Mouse (Mus musculus) liver, postnatal 0 days (tissue): ENCODE data around the gene Dpf3. TPM values are rescaled to one million over a fixed set of nuclear protein-coding genes. Genes with fewer than 3 reads are reported as not detected.

Experiments used
- ATAC-seq: fragments of 200-750 bp; cut with Nextera tagmentation; 2 replicates; pipeline ENCODE4 v1.8.0; 2017; ENCODE audit warnings: mild to moderate bottlenecking, moderate library complexity
- DNase-seq: peaks from one replicate; pipeline ENCODE4 v3.0.0-alpha.2; 2016
- H3K27ac ChIP-seq: fragments of 300-500 bp; sonication (generic); 2 replicates; pipeline ENCODE4 v1.5.1; 2014; ENCODE audit warnings: antibody characterized with exemption, moderate library complexity, mild to moderate bottlenecking, low read depth
- H3K27me3 ChIP-seq: fragments of 300-500 bp; sonication (generic); 2 replicates; pipeline ENCODE4 v1.6.1; 2014; ENCODE audit warnings: low read length, control low read depth, mixed read lengths; ENCODE audit not compliant: insufficient read depth
- H3K36me3 ChIP-seq: fragments of 300-500 bp; sonication (generic); replicated peaks from 2 replicates; pipeline ENCODE4 v1.6.1; 2014; ENCODE audit warnings: mild to moderate bottlenecking, control low read depth, low read length, moderate library complexity, mixed read lengths; ENCODE audit not compliant: insufficient read depth
- H3K4me1 ChIP-seq: fragments of 300-500 bp; sonication (generic); 2 replicates; pipeline ENCODE4 v1.6.1; 2014; ENCODE audit warnings: antibody characterized with exemption, mild to moderate bottlenecking, control low read depth; ENCODE audit not compliant: insufficient read depth
- H3K4me2 ChIP-seq: fragments of 300-500 bp; sonication (generic); 2 replicates; pipeline ENCODE4 v1.6.1; 2014; ENCODE audit warnings: low read depth, mild to moderate bottlenecking, low read length, moderate library complexity, mixed read lengths
- H3K4me3 ChIP-seq: fragments of 300-500 bp; sonication (generic); 2 replicates; pipeline ENCODE4 v1.5.1; 2014; ENCODE audit warnings: low read depth, low read length
- H3K9ac ChIP-seq: fragments of 300-500 bp; sonication (generic); replicated peaks from 2 replicates; pipeline ENCODE4 v1.6.1; 2014; ENCODE audit warnings: mild to moderate bottlenecking, moderate library complexity
- H3K9me3 ChIP-seq: fragments of 300-500 bp; sonication (generic); 2 replicates; pipeline ENCODE4 v1.6.1; 2016; ENCODE audit warnings: mild to moderate bottlenecking, control low read depth, low read length, mixed read lengths
- CTCF ChIP-seq: sonication (generic); IDR thresholded peaks from 2 replicates; pipeline ENCODE4 v1.5.1; 2016; ENCODE audit warnings: antibody characterized with exemption, low read depth
- EP300 ChIP-seq: IDR thresholded peaks from 2 replicates; pipeline ENCODE4 v1.6.1; 2016; ENCODE audit warnings: antibody characterized with exemption, low read depth, mild to moderate bottlenecking
- WGBS: fragments of 180-500 bp; shearing (Covaris S2); extraction: QIAGEN DNeasy Blood & Tissue Kit; methylation state at CpG from one replicate; pipeline ENCODE4 v1.1.7; 2014; ENCODE audit not compliant: insufficient replicate concordance; 5-methylcytosine and 5-hydroxymethylcytosine counted together
- polyA plus RNA-seq: library from polyadenylated mRNA; unstranded; fragments of >200 nt; fragmentation: Nextera tagmentation; extraction: Ambion mirVana; gene quantifications from 2 replicates; pipeline ENCODE4 v1.2.1, GENCODE M21; 2015

Dpf3 gene
- polyA plus RNA-seq, 1 experiment from 2014 or later: 7.5 TPM

DNA sequence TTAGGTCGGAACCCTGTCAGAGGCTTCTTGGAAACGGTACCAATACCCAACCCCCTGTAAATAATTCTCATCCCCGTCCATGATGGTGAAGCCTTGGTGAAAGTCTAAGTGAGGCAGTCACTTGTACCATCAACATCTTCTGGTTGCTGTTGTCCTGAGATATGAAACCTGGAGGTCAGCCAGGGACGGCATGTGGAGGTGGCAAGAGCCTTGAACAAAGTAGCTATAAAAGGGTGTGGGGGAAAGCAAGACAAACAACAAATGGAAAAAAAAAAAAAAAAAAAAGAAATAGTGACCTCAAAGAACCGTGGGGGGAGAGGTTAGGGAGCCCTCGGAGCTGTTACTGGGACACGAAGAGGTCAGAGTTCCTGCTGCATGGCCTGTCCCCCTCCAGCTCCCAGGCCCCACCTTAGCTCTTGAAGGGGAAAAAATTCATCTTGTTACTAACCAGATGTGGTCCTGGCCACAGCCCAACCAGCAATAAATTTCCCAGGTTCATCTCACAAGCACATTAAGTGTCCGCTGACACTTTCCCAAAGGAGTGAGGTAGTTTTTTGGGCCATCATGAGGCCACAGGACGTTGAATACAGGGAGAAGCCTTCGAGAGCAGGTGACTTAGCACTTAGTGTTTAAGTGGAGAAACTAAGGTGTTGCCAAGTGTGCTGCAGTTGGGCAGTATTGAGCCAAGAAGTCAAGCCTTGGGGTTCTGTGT, 53.4 kb downstream of the Dpf3 start:
- 40% methylated on average over 10 of the region's 10 CpGs for WGBS
- TF ChIP-seq EP300 (peak; percentile 82), CTCF (no peak)
- peaks cover 17% of the 10 kb centered on the region; the same call in 1 of the 2 replicates for H3K4me1 ChIP-seq
- ATAC-seq: peak; percentile 61
- H3K9ac ChIP-seq: no peak overlapping the region
- no peak overlapping the region for H3K4me2 ChIP-seq
- H3K27ac ChIP-seq: peak overlapping the region; percentile 55; the same call in 1 of the 2 replicates
- no peaks in the 10 kb centered on the region for H3K27me3 ChIP-seq
- H3K9me3 ChIP-seq: no peaks in the 10 kb centered on the region
- DNase-seq: peak; percentile 56
- H3K36me3 ChIP-seq: no peaks in the 10 kb centered on the region
- no peak overlapping the region for H3K4me3 ChIP-seq

GRCm38 (mm10) chr12:83433436-83433835, 54.1 kb downstream of the Dpf3 start:
- Histone ChIP-seq H3K4me2 (no peak overlapping the region), H3K27ac (peak overlapping the region; percentile 55; the same call in 1 of the 2 replicates), H3K36me3 (no peaks in the 10 kb centered on the region), H3K9ac (no peak overlapping the region), H3K9me3 (no peaks in the 10 kb centered on the region), H3K4me3 (no peak overlapping the region), H3K27me3 (no peaks in the 10 kb centered on the region), H3K4me1 (peaks cover 19% of the 10 kb centered on the region)
- no peak for ATAC-seq
- DNase-seq: no peak
- TF ChIP-seq EP300 (no peak), CTCF (no peak)
- 82% methylated on average over 4 of the region's 4 CpGs for WGBS

- Histone ChIP-seq H3K4me2 (no peak overlapping the region), H3K4me1 (peaks cover 42% of the 10 kb centered on the region), H3K27ac (peak overlapping the region; percentile 62), H3K36me3 (no peaks in the 10 kb centered on the region), H3K9ac (no peak overlapping the region), H3K27me3 (no peaks in the 10 kb centered on the region), H3K9me3 (no peaks in the 10 kb centered on the region), H3K4me3 (no peak overlapping the region)
- DNase-seq: no peak
- TF ChIP-seq CTCF (no peak), EP300 (no peak)
- 54% methylated on average over 5 of the region's 5 CpGs for WGBS
- peak; percentile 53 for ATAC-seq
Observed at GRCm38 (mm10) chr12:83430207-83430606, 57.3 kb downstream of the Dpf3 start.

DNA sequence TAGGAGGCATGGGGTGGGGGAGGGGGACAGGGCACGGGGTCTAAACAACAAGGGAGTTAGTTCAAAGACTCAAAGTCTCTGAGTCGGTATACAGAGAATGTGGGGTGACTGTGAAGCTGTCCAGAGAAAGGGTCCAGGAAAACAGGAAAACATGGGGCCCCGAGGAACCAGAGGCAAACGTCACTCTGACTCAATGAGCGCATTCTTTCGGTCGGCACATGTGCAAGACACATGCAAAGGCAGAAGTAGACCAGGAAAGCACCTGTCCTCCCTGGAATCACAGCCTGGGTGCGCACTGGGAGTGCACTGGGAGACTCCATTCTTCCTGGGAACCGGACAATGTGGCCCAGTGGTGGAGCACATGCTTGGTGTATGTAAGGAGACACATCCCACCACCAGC, 59.5 kb downstream of the Dpf3 start:
- Histone ChIP-seq H3K27me3 (no peaks in the 10 kb centered on the region), H3K4me1 (peaks cover 55% of the 10 kb centered on the region), H3K9me3 (no peaks in the 10 kb centered on the region), H3K36me3 (no peaks in the 10 kb centered on the region), H3K4me3 (no peak overlapping the region), H3K9ac (no peak overlapping the region; the same call in 1 of the 2 replicates), H3K4me2 (peak overlapping the region; percentile 40), H3K27ac (peak overlapping the region; percentile 82)
- no peak for ATAC-seq
- TF ChIP-seq CTCF (no peak), EP300 (no peak)
- 43% methylated on average over 9 of the region's 9 CpGs for WGBS
- DNase-seq: no peak

DNA sequence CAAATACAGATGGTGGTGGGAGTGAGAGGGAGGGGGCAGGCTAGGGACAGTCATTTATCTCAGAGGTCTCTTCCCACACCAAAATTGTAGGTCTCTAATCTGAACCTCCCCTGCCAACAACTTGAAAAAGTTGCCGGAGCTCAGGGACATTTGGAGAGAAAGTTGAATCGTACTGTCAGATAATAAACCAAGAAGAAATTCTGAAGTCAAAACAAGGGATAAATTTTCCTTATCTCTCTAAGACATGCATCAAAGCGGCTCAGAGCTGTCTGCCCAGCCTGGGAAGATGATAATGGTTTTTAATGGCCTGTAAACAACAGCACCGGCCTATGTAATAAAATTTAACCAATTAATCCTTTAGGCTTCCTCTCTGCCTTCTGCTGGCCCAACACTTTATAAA, 59.9 kb downstream of the Dpf3 start:
- no peak overlapping the region for H3K4me3 ChIP-seq
- no peak for TF ChIP-seq CTCF
- TF ChIP-seq EP300: peak; percentile 97
- peaks cover 55% of the 10 kb centered on the region for H3K4me1 ChIP-seq
- H3K36me3 ChIP-seq: no peaks in the 10 kb centered on the region
- H3K9me3 ChIP-seq: no peaks in the 10 kb centered on the region
- no peak for DNase-seq
- no peaks in the 10 kb centered on the region for H3K27me3 ChIP-seq
- peak overlapping the region; percentile 40 for H3K4me2 ChIP-seq
- ATAC-seq: peak; percentile 56
- WGBS: 30% methylated on average over 4 of the region's 4 CpGs
- peak overlapping the region; percentile 82 for H3K27ac ChIP-seq
- H3K9ac ChIP-seq: peak overlapping the region; percentile 44

- WGBS: 60% methylated on average over 5 of the region's 5 CpGs
- no peak for ATAC-seq
Observed at GRCm38 (mm10) chr12:83426326-83426725, 61.2 kb downstream of the Dpf3 start.

More at GRCm38 (mm10) chr12:83426326-83426725, 61.2 kb downstream of the Dpf3 start:
- H3K9me3 ChIP-seq: peaks cover under 1% of the 10 kb centered on the region; the same call in 1 of the 2 replicates
- H3K9ac ChIP-seq: no peak overlapping the region
- H3K36me3 ChIP-seq: no peaks in the 10 kb centered on the region
- no peak for TF ChIP-seq CTCF
- no peak for TF ChIP-seq EP300
- peak overlapping the region; percentile 82 for H3K27ac ChIP-seq
- no peaks in the 10 kb centered on the region for H3K27me3 ChIP-seq
- H3K4me1 ChIP-seq: peaks cover 55% of the 10 kb centered on the region
- no peak overlapping the region for H3K4me3 ChIP-seq
- H3K4me2 ChIP-seq: no peak overlapping the region
- DNase-seq: no peak
